Mouse (Mus musculus) MEL (cell line): ENCODE data around the gene Lexm. TPM values are rescaled to one million over a fixed set of nuclear protein-coding genes. Genes with fewer than 3 reads are reported as not detected.
A peak's percentile ranks its signal among the peaks of the same experiment; 100 is the strongest.

Experiments
- DNase-seq: peaks from one replicate; pipeline ENCODE4 v3.0.0; 2011; ENCODE audit warnings: low read depth, low spot score
- H3K27ac ChIP-seq: 2 replicates; pipeline ENCODE4 v1.5.1; 2012; ENCODE audit warnings: low read depth, mild to moderate bottlenecking, control low read depth, low read length, moderate library complexity; ENCODE audit not compliant: control insufficient read depth
- H3K27me3 ChIP-seq, 2 experiments: fragments of 150-350 bp in 1 of 2; sonication (generic) in 1 of 2; 2 replicates each; pipeline ENCODE4 v1.6.1; 2012; ENCODE audit warnings: low read length in 2 of 2, mild to moderate bottlenecking in 2 of 2, improper control_type of control experiment in 1 of 2, moderate library complexity in 1 of 2; ENCODE audit not compliant: insufficient read depth in 2 of 2, control insufficient read depth in 1 of 2
- H3K36me3 ChIP-seq, 2 experiments: 2 replicates each; pipeline ENCODE4 v1.6.1; 2012 to 2014; ENCODE audit warnings: low read length in 2 of 2, improper control_type of control experiment in 1 of 2, inconsistent platforms in 1 of 2, mild to moderate bottlenecking in 1 of 2; ENCODE audit not compliant: insufficient read depth in 2 of 2, control insufficient read depth in 1 of 2
- H3K4me1 ChIP-seq, 2 experiments: fragments of 150-350 bp in 1 of 2; sonication (generic) in 1 of 2; 2 replicates each; pipeline ENCODE4 v1.6.1; 2012; ENCODE audit warnings: low read length in 2 of 2, improper control_type of control experiment in 1 of 2, mild to moderate bottlenecking in 1 of 2; ENCODE audit not compliant: insufficient read depth in 2 of 2, control insufficient read depth in 1 of 2
- H3K4me3 ChIP-seq, 2 experiments: fragments of 150-350 bp in 1 of 2; sonication (generic) in 1 of 2; 2 replicates each; pipeline ENCODE4 v1.5.1; 2012; ENCODE audit warnings: low read depth in 2 of 2, low read length in 2 of 2, mild to moderate bottlenecking in 2 of 2, moderate library complexity in 2 of 2, control low read depth in 1 of 2, improper control_type of control experiment in 1 of 2; ENCODE audit not compliant: control insufficient read depth in 1 of 2, insufficient read depth in 1 of 2
- H3K79me2 ChIP-seq: 2 replicates; pipeline ENCODE4 v1.6.1; 2012; ENCODE audit warnings: mild to moderate bottlenecking, low read length, moderate library complexity; ENCODE audit not compliant: control insufficient read depth, poor library complexity, insufficient read depth
- H3K9ac ChIP-seq: 2 replicates; pipeline ENCODE4 v1.6.1; 2012; ENCODE audit warnings: low read depth, mild to moderate bottlenecking, control low read depth, low read length, moderate library complexity; ENCODE audit not compliant: control insufficient read depth, poor library complexity, severe bottlenecking
- H3K9me3 ChIP-seq: fragments of 150-350 bp; sonication (generic); replicated peaks from 2 replicates; pipeline ENCODE4 v1.6.1; 2012; ENCODE audit warnings: mild to moderate bottlenecking, low read length, improper control_type of control experiment, moderate library complexity; ENCODE audit not compliant: insufficient read depth
- BHLHE40 ChIP-seq: IDR thresholded peaks from 2 replicates; pipeline ENCODE4 v1.6.1; 2012; ENCODE audit warnings: low read depth, mild to moderate bottlenecking, inconsistent platforms, low read length, improper control_type of control experiment, borderline replicate concordance
- CTCF ChIP-seq, 3 experiments: IDR thresholded peaks in 2 of 3; conservative IDR thresholded peaks in 1 of 3; 2 replicates each; pipeline ENCODE4 v1.5.1; 2011 to 2012; ENCODE audit warnings: low read length in 3 of 3, low read depth in 2 of 3, mild to moderate bottlenecking in 2 of 3, improper control_type of control experiment in 1 of 3, inconsistent platforms in 1 of 3, mixed read lengths in 1 of 3, moderate library complexity in 1 of 3; ENCODE audit not compliant: control insufficient read depth in 1 of 3, insufficient read depth in 1 of 3, poor library complexity in 1 of 3, severe bottlenecking in 1 of 3
- E2F4 ChIP-seq: IDR thresholded peaks from 2 replicates; pipeline ENCODE4 v1.6.1; 2011; ENCODE audit warnings: low read depth, low read length, improper control_type of control experiment, borderline replicate concordance
- ELF1 ChIP-seq: IDR thresholded peaks from 2 replicates; pipeline ENCODE4 v1.6.1; 2014; ENCODE audit warnings: low read depth, mild to moderate bottlenecking, inconsistent platforms, low read length, improper control_type of control experiment, moderate library complexity
- GABPA ChIP-seq: IDR thresholded peaks from 2 replicates; pipeline ENCODE4 v1.6.1; 2012; ENCODE audit warnings: low read depth, mild to moderate bottlenecking, inconsistent platforms, low read length, improper control_type of control experiment, moderate library complexity
- KAT2A ChIP-seq: conservative IDR thresholded peaks from 2 replicates; pipeline ENCODE4 v1.6.1; 2012; ENCODE audit warnings: low read depth, low read length, improper control_type of control experiment, inconsistent platforms
- MAX ChIP-seq: IDR thresholded peaks from 2 replicates; pipeline ENCODE4 v1.6.1; 2011; ENCODE audit warnings: low read length, improper control_type of control experiment
- MAZ ChIP-seq: IDR thresholded peaks from 2 replicates; pipeline ENCODE4 v1.6.1; 2012; ENCODE audit warnings: low read depth, mild to moderate bottlenecking, inconsistent platforms, low read length, improper control_type of control experiment
- MYB ChIP-seq: IDR thresholded peaks from 2 replicates; pipeline ENCODE4 v1.6.1; 2011; ENCODE audit warnings: mild to moderate bottlenecking, low read depth, low read length, improper control_type of control experiment
- MYC ChIP-seq: IDR thresholded peaks from 2 replicates; pipeline ENCODE4 v1.6.1; 2011; ENCODE audit warnings: low read depth, mild to moderate bottlenecking, low read length, improper control_type of control experiment, moderate library complexity
- POLR2A ChIP-seq, 2 experiments: IDR thresholded peaks; 2 replicates each; pipeline ENCODE4 v1.6.1; 2011 to 2012; ENCODE audit warnings: low read length in 2 of 2, mild to moderate bottlenecking in 2 of 2, control low read depth in 1 of 2, improper control_type of control experiment in 1 of 2, low read depth in 1 of 2, moderate library complexity in 1 of 2; ENCODE audit not compliant: control insufficient read depth in 1 of 2, insufficient read depth in 1 of 2, poor library complexity in 1 of 2
- POLR2AphosphoS2 ChIP-seq: IDR thresholded peaks from 2 replicates; pipeline ENCODE4 v1.6.1; 2011; ENCODE audit warnings: low read length, improper control_type of control experiment
- SIN3A ChIP-seq: IDR thresholded peaks from 2 replicates; pipeline ENCODE4 v1.6.1; 2012; ENCODE audit warnings: low read length, improper control_type of control experiment, inconsistent platforms
- TBP ChIP-seq: IDR thresholded peaks from 2 replicates; pipeline ENCODE4 v1.8.0; 2011; ENCODE audit warnings: low read depth, low read length, improper control_type of control experiment
- TCF12 ChIP-seq: IDR thresholded peaks from 2 replicates; pipeline ENCODE4 v1.6.1; 2014; ENCODE audit warnings: low read depth, mild to moderate bottlenecking, inconsistent platforms, low read length, improper control_type of control experiment, moderate library complexity
- UBTF ChIP-seq: IDR thresholded peaks from 2 replicates; pipeline ENCODE4 v1.6.1; 2012; ENCODE audit warnings: low read depth, mild to moderate bottlenecking, inconsistent platforms, low read length, improper control_type of control experiment, moderate library complexity, borderline replicate concordance; ENCODE audit not compliant: insufficient read depth
- USF1 ChIP-seq: IDR thresholded peaks from 2 replicates; pipeline ENCODE4 v1.6.1; 2014; ENCODE audit warnings: low read depth, mild to moderate bottlenecking, inconsistent platforms, low read length, improper control_type of control experiment, moderate library complexity
- ZC3H11A ChIP-seq: IDR thresholded peaks from 2 replicates; pipeline ENCODE4 v1.6.1; 2012; ENCODE audit warnings: low read depth, mild to moderate bottlenecking, inconsistent platforms, low read length, improper control_type of control experiment
- ZKSCAN1 ChIP-seq: IDR thresholded peaks from 2 replicates; pipeline ENCODE4 v1.6.1; 2012; ENCODE audit warnings: low read depth, mild to moderate bottlenecking, inconsistent platforms, low read length, improper control_type of control experiment, moderate library complexity
- ZMIZ1 ChIP-seq: IDR thresholded peaks from 2 replicates; pipeline ENCODE4 v1.6.1; 2012; ENCODE audit warnings: low read depth, mild to moderate bottlenecking, inconsistent platforms, low read length, improper control_type of control experiment, moderate library complexity
- polyA plus RNA-seq, 2 experiments: library from polyadenylated mRNA; stranded (reverse) in 1 of 2; unstranded in 1 of 2; fragments of >175 nt in 1 of 2; fragments of >200 nt in 1 of 2; gene quantifications; 2 replicates each; pipeline versions ENCODE4 v1.2.1 to v1.2.4; 2012; ENCODE audit warnings: low replicate concordance in 2 of 2, low read depth in 1 of 2; ENCODE audit not compliant: insufficient read length in 2 of 2, insufficient read depth in 1 of 2, missing spikeins in 1 of 2
- total RNA-seq: library from RNA; depleted of rRNA; stranded (reverse); fragments of 300-350 nt; gene quantifications from 2 replicates; pipeline ENCODE4 v1.2.3, GENCODE M21; 2012

Lexm gene
- total and polyA plus RNA-seq, 3 experiments: 6.1 to 17.5 TPM; not detected in 1

GRCm38 (mm10) chr4:106613105-106613504 lies 3.9 kb downstream of the Lexm start:
- H3K27ac ChIP-seq: 0 out of 2 replicates have a peak overlapping the region, but pooled peaks have one; percentile 6

DNA sequence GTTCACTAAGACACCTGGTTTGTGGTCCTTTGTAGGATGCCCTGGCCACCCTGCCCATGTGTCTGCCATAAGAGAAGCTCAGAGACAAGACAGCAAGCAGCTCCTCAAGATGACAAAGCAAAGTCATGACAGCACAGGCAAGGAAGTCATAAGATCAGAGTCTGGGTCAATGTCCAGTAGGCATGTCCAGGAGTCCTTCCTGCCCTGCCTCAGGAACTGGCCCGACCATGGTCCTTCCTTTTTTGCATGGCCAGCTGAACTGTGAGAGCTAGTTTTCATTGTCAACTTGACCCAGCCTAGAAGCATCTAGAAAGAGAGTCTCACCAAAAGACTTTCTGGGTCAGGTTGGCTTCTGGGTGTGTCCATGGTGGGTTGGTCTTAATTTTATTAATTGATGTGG lies 9.1 kb downstream of the Lexm start:
- H3K27ac ChIP-seq: no peak overlapping the region
- no peak for TF ChIP-seq MAX
- TF ChIP-seq CTCF (IDR thresholded peaks at IDR 0.05 in 2 of 3, conservative IDR thresholded peaks at IDR 0.05 in 1 of 3; ENCODE audit: control insufficient read depth in 1 of 3, insufficient read depth in 1 of 3, low read depth in 2 of 3, low read length in 3 of 3, poor library complexity in 1 of 3, severe bottlenecking in 1 of 3): no peak
- TF ChIP-seq ZMIZ1: no peak
- no peak for TF ChIP-seq TCF12
- no peak for TF ChIP-seq POLR2AphosphoS2
- TF ChIP-seq BHLHE40: no peak
- TF ChIP-seq MAZ: no peak
- TF ChIP-seq MYC: no peak
- H3K9me3 ChIP-seq: no peaks in the 10 kb centered on the region
- no peaks in the 10 kb centered on the region for H3K4me1 ChIP-seq
- peaks cover 0 to 3% of the 10 kb centered on the region in 2 experiments; a peak in 1 of 4 replicates for H3K36me3 ChIP-seq
- DNase-seq: no peak
- no peak overlapping the region for H3K4me3 ChIP-seq
- H3K79me2 ChIP-seq: no peaks in the 10 kb centered on the region
- H3K9ac ChIP-seq: no peak overlapping the region
- no peaks in the 10 kb centered on the region for H3K27me3 ChIP-seq

More at GRCm38 (mm10) chr4:106613105-106613504, 3.9 kb downstream of the Lexm start:
- no peak for TF ChIP-seq ELF1
- TF ChIP-seq MAX: no peak
- no peak for TF ChIP-seq SIN3A
- no peak for TF ChIP-seq ZC3H11A
- no peak for TF ChIP-seq GABPA
- TF ChIP-seq, all 39 proteins: peak for 0
- peaks cover 0 to 7% of the 10 kb centered on the region in 2 experiments; a peak in 2 of 4 replicates for H3K36me3 ChIP-seq
- no peaks in the 10 kb centered on the region for H3K27me3 ChIP-seq
- H3K4me1 ChIP-seq: peaks cover 0 to 7% of the 10 kb centered on the region in 2 experiments; a peak in 1 of 4 replicates
- H3K9ac ChIP-seq: no peak overlapping the region
- DNase-seq: no peak
- H3K4me3 ChIP-seq: no peak overlapping the region
- no peaks in the 10 kb centered on the region for H3K9me3 ChIP-seq
- H3K79me2 ChIP-seq: peaks cover 10% of the 10 kb centered on the region

GRCm38 (mm10) chr4:106606639-106607554 lies 10.1 kb downstream of the Lexm start:
- H3K27ac ChIP-seq: no peak overlapping the region
- H3K4me3 ChIP-seq: no peak overlapping the region
- DNase-seq: peak; percentile 22
- H3K27me3 ChIP-seq: no peaks in the 10 kb centered on the region
- H3K79me2 ChIP-seq: no peaks in the 10 kb centered on the region
- peaks cover 0 to 3% of the 10 kb centered on the region in 2 experiments; a peak in 2 of 4 replicates for H3K36me3 ChIP-seq
- no peak for TF ChIP-seq UBTF
- TF ChIP-seq USF1: no peak
- no peak for TF ChIP-seq KAT2A
- no peak for TF ChIP-seq MYB
- no peak for TF ChIP-seq ZKSCAN1
- TF ChIP-seq TBP: no peak
- no peak for TF ChIP-seq E2F4
- no peak for TF ChIP-seq POLR2A (IDR thresholded peaks at IDR 0.05; ENCODE audit: control insufficient read depth in 1 of 2, insufficient read depth in 1 of 2, low read depth in 1 of 2, low read length in 2 of 2, poor library complexity in 1 of 2)
- no peak for TF ChIP-seq ELF1
- H3K9me3 ChIP-seq: no peaks in the 10 kb centered on the region
- no peaks in the 10 kb centered on the region for H3K4me1 ChIP-seq
- H3K9ac ChIP-seq: no peak overlapping the region
